Mouse (Mus musculus) thymus, postnatal 36 days (tissue): ENCODE measurements at regions not wholly inside any gene's neighbourhood (a gene's known extent, or its start where the extent isn't known, plus 50 kb on each side); places are given as distances from the start of the nearest gene placed in this dataset.

Source experiments
- DNase-seq, 2 experiments: peaks; one replicate each; pipeline ENCODE4 v3.0.0; 2022; ENCODE audit warnings: mixed read lengths in 2 of 2

DNA sequence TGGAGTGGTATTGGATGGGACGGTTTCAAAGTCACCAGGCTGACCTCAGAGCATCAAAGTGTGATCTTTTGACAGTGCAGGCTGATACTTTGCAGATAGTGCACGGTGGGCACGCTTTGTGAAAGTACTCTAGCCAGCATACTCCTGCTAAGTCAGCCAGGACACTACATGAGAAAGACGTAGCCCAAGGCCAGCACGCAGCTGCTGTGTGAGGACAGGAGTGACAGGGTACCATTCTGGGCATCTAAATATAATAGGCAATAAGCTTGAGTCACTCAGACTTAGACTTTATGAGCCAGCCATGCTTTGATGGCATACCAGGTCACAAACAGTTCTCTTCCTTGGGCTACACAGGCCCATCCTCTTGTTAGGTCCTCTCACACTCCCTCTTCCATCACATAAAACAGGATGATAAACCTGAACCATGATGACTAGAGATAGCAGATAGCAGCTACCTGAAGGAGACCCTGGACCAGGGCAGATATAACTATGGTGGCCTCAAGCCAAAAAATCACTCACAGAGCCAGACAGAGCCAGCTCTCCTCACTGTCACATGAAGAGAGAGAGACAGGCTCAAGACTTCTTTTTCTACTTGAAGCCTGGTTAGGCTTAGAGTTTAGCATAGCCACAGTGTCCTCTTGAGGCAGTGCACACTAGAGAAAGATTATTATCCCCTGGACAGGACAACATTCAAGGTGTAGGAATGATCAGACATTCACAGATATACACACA lies 156.7 kb upstream of the Rreb1 start:
- DNase-seq = no peak

- no peak for DNase-seq
These were observed 155.7 kb upstream of the Rreb1 start for GRCm38 (mm10) chr13:37622366-37623088.

- DNase-seq = no peak
These were observed 153.5 kb upstream of the Rreb1 start for GRCm38 (mm10) chr13:37624741-37625140.

DNA sequence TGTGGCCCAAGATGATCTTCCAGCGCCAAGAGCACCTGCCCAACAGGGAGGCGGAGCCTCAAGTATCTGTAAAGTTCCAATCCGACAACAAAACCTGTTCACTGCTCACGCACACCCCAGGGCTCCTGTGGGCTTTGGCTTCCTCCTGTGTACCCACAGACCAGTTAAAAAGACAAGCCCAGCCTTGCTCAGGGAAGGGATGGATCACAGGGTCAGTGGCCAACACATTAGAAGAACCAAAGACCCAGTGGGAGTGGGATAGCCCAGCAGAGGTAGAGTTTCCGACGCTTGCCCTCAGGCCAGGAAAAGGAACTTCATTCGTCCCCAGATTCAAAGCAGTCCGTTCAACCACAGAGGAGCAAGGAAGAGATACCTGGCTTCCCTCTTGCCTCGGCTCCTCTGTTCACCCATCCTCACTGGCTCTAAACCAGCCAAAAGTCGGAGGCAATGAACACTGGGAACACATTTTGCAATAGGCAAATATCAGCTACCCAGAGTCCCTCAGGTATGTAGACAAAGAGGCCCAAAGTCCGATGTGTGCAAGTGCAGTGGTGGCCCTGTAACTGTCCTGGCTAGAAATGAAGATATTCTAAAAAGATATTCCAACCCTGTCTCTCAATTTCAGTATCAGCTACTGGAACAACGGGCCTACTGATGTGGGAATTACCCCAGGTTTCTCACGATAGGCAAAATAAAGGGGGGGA lies 152.5 kb upstream of the Rreb1 start:
- no peak for DNase-seq

GRCm38 (mm10) chr13:37628391-37629270 lies 149.6 kb upstream of the Rreb1 start:
- peak; percentile 43 to 61 for DNase-seq

- DNase-seq = no peak
These were observed 148.8 kb upstream of the Rreb1 start for GRCm38 (mm10) chr13:37629271-37629899.

DNA sequence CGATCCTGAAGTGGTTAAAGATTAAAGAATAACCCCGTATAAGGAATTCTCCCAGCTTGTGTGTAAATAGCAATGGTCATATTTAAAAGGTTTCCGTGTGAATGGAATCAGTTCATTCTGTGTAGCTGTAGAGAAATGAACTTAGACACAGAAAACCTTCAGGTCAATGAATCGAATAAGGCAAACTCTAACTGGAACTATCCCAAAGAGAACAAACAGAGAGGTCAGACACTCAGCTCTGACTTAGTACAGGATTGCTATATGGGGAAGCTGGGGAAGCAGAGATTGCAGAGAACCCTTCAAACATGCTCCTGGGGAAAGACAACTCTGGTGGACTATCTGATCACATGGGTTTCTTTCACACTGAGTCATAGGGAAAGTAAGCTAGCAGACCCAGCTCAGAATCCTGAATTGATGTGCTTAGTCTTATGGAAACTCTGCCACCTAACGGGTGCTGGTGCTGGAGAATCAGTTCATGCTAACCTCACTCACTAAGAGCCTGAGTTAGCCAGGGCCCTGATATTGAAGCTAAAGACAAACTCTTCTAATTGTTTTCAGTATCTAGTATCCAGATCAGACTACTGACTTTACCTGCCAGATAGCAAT lies 145.3 kb upstream of the Rreb1 start:
- DNase-seq = no peak

DNA sequence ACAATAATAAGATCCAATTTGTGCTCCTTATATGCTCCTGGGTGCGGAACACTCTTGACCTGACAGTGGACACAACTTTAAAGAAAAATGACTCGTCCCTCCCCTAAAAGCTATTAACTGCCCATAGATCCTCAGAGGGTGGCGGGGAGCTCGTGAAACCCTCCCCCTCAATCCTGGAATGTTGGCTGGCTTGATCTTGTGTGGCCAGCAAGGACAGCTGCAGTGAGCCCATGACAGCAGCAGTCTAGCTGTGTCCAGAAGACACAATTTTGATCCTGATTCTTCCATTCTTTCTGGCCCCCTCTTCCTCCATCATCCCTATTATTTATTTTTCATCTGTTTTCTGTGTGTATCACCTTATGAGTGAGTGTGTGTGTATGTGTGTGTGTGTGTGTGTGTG lies 141.8 kb upstream of the Rreb1 start:
- DNase-seq = no peak

GRCm38 (mm10) chr13:37637151-37637550 lies 141.0 kb upstream of the Rreb1 start:
- DNase-seq = no peak

DNA sequence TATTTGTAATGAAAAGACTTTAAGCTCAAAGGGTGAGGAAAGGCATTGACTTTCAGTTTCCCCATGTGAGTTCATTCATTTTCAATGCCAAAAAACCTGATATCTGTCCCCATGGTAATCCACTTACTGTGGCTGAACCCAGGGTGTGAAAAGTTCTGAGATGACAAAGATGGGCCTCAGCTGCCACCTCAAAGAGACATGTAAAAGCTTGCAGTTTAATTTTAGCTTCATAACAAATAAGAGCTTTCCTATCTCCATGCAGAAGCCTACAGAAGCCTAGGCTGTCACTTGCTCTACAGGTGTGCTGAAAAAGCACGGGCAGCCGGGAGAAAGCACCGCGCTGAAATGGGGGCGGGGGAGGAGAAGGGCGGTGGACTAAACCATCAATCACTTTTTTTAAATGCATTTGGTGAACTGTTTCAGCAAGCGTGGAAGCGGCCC lies 140.1 kb upstream of the Rreb1 start:
- DNase-seq = no peak

- peak; percentile 32 to 48 for DNase-seq
These were observed 135.6 kb upstream of the Rreb1 start for GRCm38 (mm10) chr13:37642410-37643093.

GRCm38 (mm10) chr13:37644751-37645181 lies 133.4 kb upstream of the Rreb1 start:
- no peak for DNase-seq

- no peak for DNase-seq
These were observed 128.6 kb upstream of the Rreb1 start for GRCm38 (mm10) chr13:37649467-37650080.

DNA sequence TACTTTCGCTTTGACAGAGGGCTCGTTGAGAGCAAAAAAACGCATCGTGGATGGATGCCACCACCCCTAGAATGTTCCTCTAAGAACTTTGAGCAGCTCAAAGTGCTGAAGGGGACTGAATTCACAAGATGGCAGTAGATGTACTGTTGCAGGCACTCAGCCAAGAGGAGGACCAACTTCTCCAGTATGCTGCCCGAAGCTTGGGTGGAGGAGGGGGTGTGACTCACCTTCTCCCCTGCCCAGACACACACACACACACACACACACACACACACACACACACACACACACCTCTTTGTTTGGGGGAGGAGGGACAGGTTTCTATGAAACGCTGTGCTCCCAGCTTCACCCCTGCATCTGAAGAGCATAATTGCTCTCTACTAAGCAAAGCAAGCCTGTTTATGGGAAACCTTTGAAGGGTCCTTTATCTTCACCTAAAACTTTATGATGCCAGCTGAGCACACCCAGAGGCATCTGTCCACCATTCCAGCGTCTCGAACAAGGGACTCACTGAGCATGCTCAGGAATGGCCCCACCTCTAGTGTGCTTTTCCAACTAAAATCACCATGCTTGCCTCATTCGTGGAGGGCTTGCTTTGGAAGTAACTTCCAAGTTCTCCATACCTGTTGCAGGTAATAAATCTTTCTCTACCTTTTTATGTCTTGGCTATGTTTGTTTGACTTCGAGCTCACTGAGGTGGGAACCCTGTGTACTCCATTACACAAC lies 126.8 kb upstream of the Rreb1 start:
- no peak for DNase-seq

- DNase-seq = no peak
These were observed 123.5 kb upstream of the Rreb1 start for GRCm38 (mm10) chr13:37654651-37655050.

DNA sequence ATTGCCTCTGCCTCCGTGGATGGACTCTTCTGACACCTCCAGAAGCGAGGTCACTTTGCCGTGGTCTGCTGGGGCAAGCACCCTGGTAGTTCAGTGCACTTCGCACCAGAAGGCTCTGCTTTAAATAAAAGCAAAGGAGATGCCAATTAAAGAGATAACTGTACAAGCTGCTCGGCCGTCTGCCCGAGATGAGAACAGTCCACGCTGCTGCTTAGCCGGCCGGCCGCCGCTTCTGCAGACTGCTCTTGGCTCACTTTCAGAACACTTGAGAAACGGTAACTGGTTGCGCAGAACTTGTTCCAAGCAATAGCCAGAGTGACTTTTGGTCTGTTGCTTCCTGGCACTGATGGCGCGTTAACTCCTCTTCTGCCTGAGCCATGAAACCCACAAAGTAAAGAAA lies 121.0 kb upstream of the Rreb1 start:
- DNase-seq = peak in 1 of 2 experiments; percentile 21

DNA sequence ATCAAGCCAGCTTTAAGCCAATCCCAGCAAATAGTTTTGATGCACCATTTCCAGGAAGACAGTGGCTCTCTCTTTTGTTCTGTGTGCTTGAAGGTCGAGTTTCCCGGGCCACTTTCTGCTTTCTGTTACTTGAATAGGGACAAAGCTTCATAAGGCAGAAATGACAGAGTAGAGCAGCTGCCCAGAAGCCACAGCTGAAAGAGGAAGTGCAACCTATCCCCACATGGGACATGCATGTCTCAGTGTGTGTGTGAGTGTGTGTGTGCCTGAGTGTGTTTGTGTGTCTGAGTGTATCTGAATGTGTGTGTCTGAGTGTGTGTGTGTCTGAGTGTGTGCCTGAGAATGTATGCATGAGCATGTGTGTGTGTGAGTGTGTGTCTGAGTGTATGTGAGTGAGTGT lies 120.2 kb upstream of the Rreb1 start:
- peak; percentile 33 to 45 for DNase-seq

- DNase-seq = peak in 1 of 2 experiments; percentile 30
These were observed 119.7 kb upstream of the Rreb1 start for GRCm38 (mm10) chr13:37658519-37658918.

GRCm38 (mm10) chr13:37660083-37660482 lies 118.1 kb upstream of the Rreb1 start:
- DNase-seq = no peak

DNA sequence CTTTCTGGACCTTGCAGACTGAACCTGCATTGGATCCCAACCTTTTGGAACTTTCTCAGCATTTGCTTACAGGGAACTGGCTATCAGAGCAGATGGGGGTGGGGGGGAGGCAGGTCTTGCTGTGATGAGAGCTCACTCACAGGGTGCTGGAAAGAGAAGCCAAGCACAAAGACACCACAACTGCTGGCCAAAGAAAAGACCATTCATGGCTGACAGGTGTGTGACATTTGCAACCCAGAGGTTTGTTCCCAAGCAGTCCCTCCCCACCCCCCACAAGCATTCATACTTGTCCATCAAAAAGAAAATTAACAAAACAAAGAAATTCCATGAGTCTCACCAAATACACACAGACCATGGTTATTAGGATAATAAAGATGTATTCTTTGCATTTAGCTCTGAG lies 117.5 kb upstream of the Rreb1 start:
- no peak for DNase-seq
